Mouse (Mus musculus) liver, embryonic 13.5 days (tissue): ENCODE measurements around the gene Ces2g. TPM values are rescaled to one million over a fixed set of nuclear protein-coding genes. Genes with fewer than 3 reads are reported as not detected.

ENCODE experiments used
- ATAC-seq: fragments of 200-750 bp; cut with Nextera tagmentation; 2 replicates; pipeline ENCODE4 v1.8.0; 2017; ENCODE audit warnings: low read depth, mild to moderate bottlenecking, moderate number of reproducible peaks, moderate library complexity
- DNase-seq: peaks from one replicate; pipeline ENCODE4 v3.0.0; 2022
- H3K27ac ChIP-seq: fragments of 300-500 bp; sonication (generic); 2 replicates; pipeline ENCODE4 v1.5.1; 2015; ENCODE audit warnings: moderate library complexity, mild to moderate bottlenecking, inconsistent platforms
- H3K27me3 ChIP-seq: fragments of 300-500 bp; sonication (generic); 2 replicates; pipeline ENCODE4 v1.6.1; 2015; ENCODE audit warnings: mild to moderate bottlenecking, inconsistent platforms
- H3K36me3 ChIP-seq: fragments of 300-500 bp; sonication (generic); 2 replicates; pipeline ENCODE4 v1.6.1; 2015; ENCODE audit warnings: mild to moderate bottlenecking, inconsistent platforms
- H3K4me1 ChIP-seq: fragments of 300-500 bp; sonication (generic); replicated peaks from 2 replicates; pipeline ENCODE4 v1.6.1; 2015; ENCODE audit warnings: inconsistent platforms
- H3K4me2 ChIP-seq: fragments of 300-500 bp; sonication (generic); 2 replicates; pipeline ENCODE4 v1.6.1; 2015; ENCODE audit warnings: inconsistent platforms, mild to moderate bottlenecking, moderate library complexity
- H3K4me3 ChIP-seq: fragments of 300-500 bp; sonication (generic); replicated peaks from 2 replicates; pipeline ENCODE4 v1.5.1; 2015; ENCODE audit warnings: mild to moderate bottlenecking, inconsistent platforms
- H3K9ac ChIP-seq: fragments of 300-500 bp; sonication (generic); 2 replicates; pipeline ENCODE4 v1.6.1; 2015; ENCODE audit warnings: mild to moderate bottlenecking, inconsistent platforms
- H3K9me3 ChIP-seq: fragments of 300-500 bp; sonication (generic); replicated peaks from 2 replicates; pipeline ENCODE4 v1.6.1; 2016; ENCODE audit warnings: inconsistent platforms
- WGBS: fragments of 180-500 bp; shearing (Covaris S2); methylation state at CpG from one replicate; pipeline ENCODE4 v1.1.7; 2015; ENCODE audit not compliant: insufficient replicate concordance; 5-methylcytosine and 5-hydroxymethylcytosine counted together
- polyA plus RNA-seq: library from polyadenylated mRNA; unstranded; fragments of >200 nt; fragmentation: Nextera tagmentation; extraction: Ambion mirVana; gene quantifications from 2 replicates; pipeline ENCODE4 v1.2.1, GENCODE M21; 2015

Gene Ces2g
- 10.2 and 11.7 TPM in 2 replicates for polyA plus RNA-seq

- H3K9ac ChIP-seq: peak within 1 kb of the TSS; percentile 77
- peaks cover 26% of the 10 kb centered on the region for H3K36me3 ChIP-seq
- H3K4me3 ChIP-seq: peak within 1 kb of the TSS; percentile 61
- H3K4me1 ChIP-seq: peaks cover 33% of the 10 kb centered on the region
- 35% methylated on average over 5 of the region's 5 CpGs for WGBS
- peak; percentile 35 for ATAC-seq
- H3K27ac ChIP-seq: peak within 1 kb of the TSS; percentile 88
- no peaks in the 10 kb centered on the region for H3K27me3 ChIP-seq
- peak within 1 kb of the TSS; percentile 64 for H3K4me2 ChIP-seq
- no peaks in the 10 kb centered on the region for H3K9me3 ChIP-seq
- peak; percentile 13 for DNase-seq
Observed at GRCm38 (mm10) chr8:104961537-104961961, at the start of gene Ces2g. Ces2g (plus strand) TSS chr8:104961718.

- Histone ChIP-seq H3K4me1 (no peaks in the 10 kb centered on the region), H3K27me3 (no peaks in the 10 kb centered on the region), H3K27ac (no peak within 1 kb of the TSS), H3K36me3 (no peaks in the 10 kb centered on the region), H3K9me3 (no peaks in the 10 kb centered on the region; the same call in 1 of the 2 replicates), H3K4me2 (no peak within 1 kb of the TSS), H3K9ac (no peak within 1 kb of the TSS), H3K4me3 (no peak within 1 kb of the TSS)
- DNase-seq (no peak), ATAC-seq (no peak)
- WGBS: 51% methylated on average over 5 of the region's 5 CpGs
Observed at GRCm38 (mm10) chr8:104925972-104926596, 35.4 kb upstream of the Ces2g start, which contains the start of gene Ces2e. Ces2e (plus strand) TSS chr8:104926260.

- Histone ChIP-seq H3K4me2 (no peak overlapping the region), H3K36me3 (no peaks in the 10 kb centered on the region), H3K4me3 (no peak overlapping the region), H3K27ac (no peak overlapping the region), H3K4me1 (no peaks in the 10 kb centered on the region), H3K9ac (no peak overlapping the region), H3K9me3 (no peaks in the 10 kb centered on the region; the same call in 1 of the 2 replicates), H3K27me3 (no peaks in the 10 kb centered on the region)
- ATAC-seq (no peak), DNase-seq (no peak)
- WGBS: 57% methylated on average over 3 of the region's 3 CpGs
Observed at GRCm38 (mm10) chr8:104927301-104927700, 34.2 kb upstream of the Ces2g start.

GRCm38 (mm10) chr8:104944665-104945064, 16.9 kb upstream of the Ces2g start:
- no peaks in the 10 kb centered on the region for H3K9me3 ChIP-seq
- no peaks in the 10 kb centered on the region for H3K27me3 ChIP-seq
- H3K4me1 ChIP-seq: no peaks in the 10 kb centered on the region
- no peaks in the 10 kb centered on the region for H3K36me3 ChIP-seq
- no peak overlapping the region for H3K4me2 ChIP-seq
- DNase-seq (no peak), ATAC-seq (no peak)
- no peak overlapping the region for H3K4me3 ChIP-seq
- H3K27ac ChIP-seq: no peak overlapping the region
- H3K9ac ChIP-seq: no peak overlapping the region
- 62% methylated on average over 2 of the region's 2 CpGs for WGBS

- no peak within 1 kb of the TSS for H3K27ac ChIP-seq
- no peaks in the 10 kb centered on the region for H3K4me1 ChIP-seq
- WGBS: 51% methylated on average over 4 of the region's 4 CpGs
- ATAC-seq (no peak), DNase-seq (no peak)
- H3K36me3 ChIP-seq: no peaks in the 10 kb centered on the region
- no peak within 1 kb of the TSS for H3K4me3 ChIP-seq
- no peaks in the 10 kb centered on the region for H3K27me3 ChIP-seq
- no peak within 1 kb of the TSS for H3K9ac ChIP-seq
- H3K4me2 ChIP-seq: no peak within 1 kb of the TSS
- H3K9me3 ChIP-seq: no peaks in the 10 kb centered on the region
Observed at GRCm38 (mm10) chr8:104947056-104947455, 14.5 kb upstream of the Ces2g start, which contains the start of gene Ces2f. Ces2f (plus strand) TSS chr8:104947356.

GRCm38 (mm10) chr8:104949031-104949430, 12.5 kb upstream of the Ces2g start:
- Histone ChIP-seq H3K27me3 (no peaks in the 10 kb centered on the region), H3K9me3 (no peaks in the 10 kb centered on the region), H3K4me2 (no peak overlapping the region), H3K27ac (no peak overlapping the region), H3K4me3 (no peak overlapping the region), H3K36me3 (no peaks in the 10 kb centered on the region), H3K9ac (no peak overlapping the region), H3K4me1 (no peaks in the 10 kb centered on the region)
- ATAC-seq (no peak), DNase-seq (no peak)
- WGBS: 60% methylated on average over 5 of the region's 5 CpGs

GRCm38 (mm10) chr8:104962229-104962901, 847 bp downstream of the Ces2g start:
- Histone ChIP-seq H3K9me3 (no peaks in the 10 kb centered on the region), H3K4me2 (peak overlapping the region; percentile 64), H3K9ac (peak overlapping the region; percentile 77), H3K27ac (peak overlapping the region; percentile 88), H3K27me3 (no peaks in the 10 kb centered on the region), H3K4me3 (peak overlapping the region; percentile 61), H3K4me1 (peaks cover 33% of the 10 kb centered on the region), H3K36me3 (peaks cover 35% of the 10 kb centered on the region)
- 32% methylated on average over 8 of the region's 8 CpGs for WGBS
- ATAC-seq: peak; percentile 99
- peak; percentile 63 for DNase-seq

- Histone ChIP-seq H3K9ac (peak overlapping the region; percentile 77), H3K4me1 (peaks cover 33% of the 10 kb centered on the region), H3K4me3 (peak overlapping the region; percentile 61), H3K4me2 (peak overlapping the region; percentile 64), H3K9me3 (no peaks in the 10 kb centered on the region), H3K27me3 (no peaks in the 10 kb centered on the region), H3K36me3 (peaks cover 45% of the 10 kb centered on the region), H3K27ac (peak overlapping the region; percentile 88)
- ATAC-seq: no peak
- 53% methylated on average over 4 of the region's 4 CpGs for WGBS
- peak; percentile 1 for DNase-seq
Observed at GRCm38 (mm10) chr8:104963375-104963894, 1.9 kb downstream of the Ces2g start.

- Histone ChIP-seq H3K9me3 (no peaks in the 10 kb centered on the region), H3K4me2 (no peak overlapping the region), H3K4me1 (no peaks in the 10 kb centered on the region), H3K27me3 (no peaks in the 10 kb centered on the region), H3K4me3 (no peak overlapping the region), H3K9ac (no peak overlapping the region), H3K27ac (no peak overlapping the region), H3K36me3 (no peaks in the 10 kb centered on the region)
- DNase-seq: no peak
- 71% methylated on average over 5 of the region's 5 CpGs for WGBS
- ATAC-seq: no peak
Observed at GRCm38 (mm10) chr8:104984126-104984525, 22.6 kb downstream of the Ces2g start.

GRCm38 (mm10) chr8:104984942-104985341, 23.4 kb downstream of the Ces2g start:
- H3K36me3 ChIP-seq: no peaks in the 10 kb centered on the region
- H3K9ac ChIP-seq: no peak overlapping the region
- no peak for ATAC-seq
- no peak overlapping the region for H3K4me3 ChIP-seq
- no peaks in the 10 kb centered on the region for H3K27me3 ChIP-seq
- DNase-seq: no peak
- H3K4me2 ChIP-seq: no peak overlapping the region
- H3K27ac ChIP-seq: no peak overlapping the region
- H3K4me1 ChIP-seq: no peaks in the 10 kb centered on the region
- no peaks in the 10 kb centered on the region for H3K9me3 ChIP-seq
- WGBS: 75% methylated on average over 2 of the region's 2 CpGs

- H3K9me3 ChIP-seq: no peaks in the 10 kb centered on the region
- no peaks in the 10 kb centered on the region for H3K27me3 ChIP-seq
- ATAC-seq (no peak), DNase-seq (no peak)
- 56% methylated on average over 6 of the region's 6 CpGs for WGBS
- H3K27ac ChIP-seq: no peak overlapping the region
- no peak overlapping the region for H3K9ac ChIP-seq
- no peaks in the 10 kb centered on the region for H3K36me3 ChIP-seq
- H3K4me1 ChIP-seq: no peaks in the 10 kb centered on the region
- H3K4me3 ChIP-seq: no peak overlapping the region
- H3K4me2 ChIP-seq: no peak overlapping the region
Observed at GRCm38 (mm10) chr8:104998191-104998590, 36.7 kb downstream of the Ces2g start.
